In the genomic region with DNA sequence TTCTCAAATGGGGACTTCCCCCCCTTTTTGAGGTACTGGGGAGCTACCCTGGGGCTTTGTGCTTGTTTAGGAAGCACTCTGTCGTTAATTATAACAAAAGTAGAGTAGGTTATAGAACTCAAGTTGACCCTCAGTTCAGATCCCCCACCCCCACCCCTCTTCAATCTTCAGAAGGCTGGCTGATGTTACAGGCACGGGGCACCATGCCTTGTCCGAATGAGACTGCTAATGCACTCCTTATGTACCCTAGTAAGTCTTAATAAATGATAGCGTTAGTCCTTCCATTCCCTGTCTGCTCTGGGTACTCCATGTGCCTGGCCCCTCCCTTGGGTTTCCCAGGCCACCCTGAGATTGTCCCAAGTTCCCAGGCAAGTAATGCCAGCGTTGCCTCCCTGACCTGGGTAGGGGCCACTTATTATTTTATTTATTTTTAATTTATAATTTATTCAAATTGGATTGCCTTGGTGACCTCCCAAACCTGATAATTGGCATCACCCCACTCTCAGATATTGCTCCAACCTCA, we compare ENCODE assay signal across 13 mouse cellular contexts. TPM values are rescaled to one million over a fixed set of nuclear protein-coding genes. Genes with fewer than 3 reads are reported as not detected.
DNase-seq lines count a peak whose midpoint lies in the region; ATAC-seq and TF ChIP-seq lines count a peak whose summit lies in the region.
"Had no signal": no experiment of that assay in that cellular context is flagged by ENCODE, and none has a peak within 500 bp of the region (broad histone marks: within the 10 kb centered on the region; RNA-seq: fewer than 3 reads in every experiment).

No protein-coding gene starts in this region.

- no peak for DNase-seq in hindbrain, embryonic 10.5 days (ENCODE audit: low spot score)
- no peak for DNase-seq in midbrain, postnatal 0 days (ENCODE audit: low spot score)
- DNase-seq in heart, postnatal 0 days (ENCODE audit: low spot score): no peak
- no peak for DNase-seq in stomach, postnatal 0 days (ENCODE audit: low spot score)
- DNase-seq in cerebellum, postnatal 14 days: no peak
- DNase-seq: cerebellum, postnatal 36 days; thymus, postnatal 36 days had no signal

- no peak for ATAC-seq in hindbrain, embryonic 16.5 days
- ATAC-seq in midbrain, embryonic 13.5 days: 0 out of 2 replicates have a peak, but pooled peaks have one; percentile 30
- no peak for ATAC-seq in midbrain, postnatal 0 days (ENCODE audit: low FRiP score)
- no peak for ATAC-seq in heart, postnatal 0 days (ENCODE audit: insufficient read depth, low read depth)
- no peak for ATAC-seq in stomach, postnatal 0 days (ENCODE audit: low FRiP score, low TSS enrichment)
- ATAC-seq: midbrain, embryonic 15.5 days had no signal

- no peaks in the 10 kb centered on the region for H3K27me3 ChIP-seq in hindbrain, embryonic 10.5 days (ENCODE audit: insufficient read depth, poor library complexity, severe bottlenecking)
- no peaks in the 10 kb centered on the region for H3K27me3 ChIP-seq in hindbrain, embryonic 16.5 days (replicated peaks; ENCODE audit: control insufficient read depth, insufficient read depth, low read length)
- no peaks in the 10 kb centered on the region for H3K27me3 ChIP-seq in midbrain, embryonic 13.5 days
- H3K27me3 ChIP-seq in midbrain, postnatal 0 days (ENCODE audit: insufficient read depth, low read length): no peaks in the 10 kb centered on the region
- no peaks in the 10 kb centered on the region for H3K27me3 ChIP-seq in heart, postnatal 0 days (ENCODE audit: control insufficient read depth, insufficient read depth, low read length)
- H3K27me3 ChIP-seq in stomach, postnatal 0 days (ENCODE audit: control insufficient read depth, insufficient read depth, low read length): no peaks in the 10 kb centered on the region
- H3K27me3 ChIP-seq: liver, embryonic 15.5 days; midbrain, embryonic 15.5 days had no signal

- H3K4me2 ChIP-seq in hindbrain, embryonic 16.5 days (ENCODE audit: low read length): no peak overlapping the region
- no peak overlapping the region for H3K4me2 ChIP-seq in midbrain, embryonic 13.5 days (replicated peaks)
- no peak overlapping the region for H3K4me2 ChIP-seq in midbrain, postnatal 0 days (ENCODE audit: low read depth, low read length, poor library complexity, severe bottlenecking)
- no peak overlapping the region for H3K4me2 ChIP-seq in heart, postnatal 0 days (ENCODE audit: low read depth, low read length)
- no peak overlapping the region for H3K4me2 ChIP-seq in stomach, postnatal 0 days (replicated peaks; ENCODE audit: low read depth)
- H3K4me2 ChIP-seq: liver, embryonic 15.5 days; midbrain, embryonic 15.5 days had no signal

- H3K27ac ChIP-seq in hindbrain, embryonic 10.5 days: peak overlapping the region; percentile 36
- H3K27ac ChIP-seq in hindbrain, embryonic 16.5 days (ENCODE audit: low read depth, low read length): no peak overlapping the region
- no peak overlapping the region for H3K27ac ChIP-seq in midbrain, embryonic 13.5 days
- H3K27ac ChIP-seq in midbrain, postnatal 0 days (ENCODE audit: low read depth, low read length): no peak overlapping the region
- H3K27ac ChIP-seq in heart, postnatal 0 days (ENCODE audit: low read depth): peak overlapping the region; percentile 78
- H3K27ac ChIP-seq in stomach, postnatal 0 days (replicated peaks): peak overlapping the region; percentile 84
- H3K27ac ChIP-seq: hindbrain, postnatal 0 days; liver, embryonic 15.5 days; midbrain, embryonic 15.5 days had no signal

- H3K36me3 ChIP-seq in hindbrain, embryonic 10.5 days: no peaks in the 10 kb centered on the region
- no peaks in the 10 kb centered on the region for H3K36me3 ChIP-seq in hindbrain, embryonic 16.5 days (ENCODE audit: control insufficient read depth, insufficient read depth, low read length)
- H3K36me3 ChIP-seq in midbrain, embryonic 13.5 days: no peaks in the 10 kb centered on the region
- no peaks in the 10 kb centered on the region for H3K36me3 ChIP-seq in midbrain, postnatal 0 days (ENCODE audit: insufficient read depth, low read length)
- H3K36me3 ChIP-seq in heart, postnatal 0 days (replicated peaks; ENCODE audit: control insufficient read depth, insufficient read depth, low read length): no peaks in the 10 kb centered on the region
- H3K36me3 ChIP-seq in stomach, postnatal 0 days (ENCODE audit: control insufficient read depth, insufficient read depth, low read length): no peaks in the 10 kb centered on the region
- H3K36me3 ChIP-seq: liver, embryonic 15.5 days; midbrain, embryonic 15.5 days had no signal

- H3K4me1 ChIP-seq in hindbrain, embryonic 10.5 days (replicated peaks): peaks cover 27% of the 10 kb centered on the region
- no peaks in the 10 kb centered on the region; the same call in 1 of the 2 replicates for H3K4me1 ChIP-seq in hindbrain, embryonic 16.5 days (ENCODE audit: control insufficient read depth, insufficient read depth, low read depth, low read length)
- peaks cover 9% of the 10 kb centered on the region for H3K4me1 ChIP-seq in midbrain, embryonic 13.5 days (replicated peaks)
- H3K4me1 ChIP-seq in midbrain, postnatal 0 days (ENCODE audit: insufficient read depth, low read length): no peaks in the 10 kb centered on the region
- peaks cover 5% of the 10 kb centered on the region; the same call in 1 of the 2 replicates for H3K4me1 ChIP-seq in heart, postnatal 0 days (ENCODE audit: control insufficient read depth, insufficient read depth)
- no peaks in the 10 kb centered on the region for H3K4me1 ChIP-seq in stomach, postnatal 0 days (replicated peaks; ENCODE audit: control insufficient read depth, insufficient read depth)
- H3K4me1 ChIP-seq: midbrain, embryonic 15.5 days had no signal

- H3K9ac ChIP-seq in hindbrain, embryonic 16.5 days (ENCODE audit: low read depth, low read length): no peak overlapping the region
- H3K9ac ChIP-seq in midbrain, embryonic 13.5 days (replicated peaks): no peak overlapping the region
- no peak overlapping the region for H3K9ac ChIP-seq in midbrain, postnatal 0 days (replicated peaks; ENCODE audit: low read length, poor library complexity, severe bottlenecking)
- no peak overlapping the region for H3K9ac ChIP-seq in heart, postnatal 0 days (replicated peaks; ENCODE audit: low read depth, low read length)
- no peak overlapping the region for H3K9ac ChIP-seq in stomach, postnatal 0 days (ENCODE audit: low read length)
- H3K9ac ChIP-seq: liver, embryonic 15.5 days; midbrain, embryonic 15.5 days had no signal

- 53% methylated on average over 5 of the region's 5 CpGs for WGBS in hindbrain, embryonic 10.5 days
- WGBS in hindbrain, embryonic 16.5 days: 55% methylated on average over 5 of the region's 5 CpGs
- WGBS in midbrain, embryonic 13.5 days: 63% methylated on average over 5 of the region's 5 CpGs
- whole genome bisulfite sequencing in midbrain, postnatal 0 days: 61% methylated on average over 5 of the region's 5 CpGs
- 46% methylated on average over 5 of the region's 5 CpGs for WGBS in heart, postnatal 0 days
- 27% methylated on average over 5 of the region's 5 CpGs for WGBS in stomach, postnatal 0 days

- H3K9me3 ChIP-seq in hindbrain, embryonic 10.5 days: no peaks in the 10 kb centered on the region
- no peaks in the 10 kb centered on the region for H3K9me3 ChIP-seq in hindbrain, embryonic 16.5 days (ENCODE audit: control insufficient read depth, low read length)
- H3K9me3 ChIP-seq in midbrain, embryonic 13.5 days: no peaks in the 10 kb centered on the region
- no peaks in the 10 kb centered on the region for H3K9me3 ChIP-seq in midbrain, postnatal 0 days (ENCODE audit: low read length)
- no peaks in the 10 kb centered on the region for H3K9me3 ChIP-seq in heart, postnatal 0 days (replicated peaks; ENCODE audit: control insufficient read depth, low read length)
- H3K9me3 ChIP-seq in stomach, postnatal 0 days (ENCODE audit: control insufficient read depth, low read length): no peaks in the 10 kb centered on the region
- H3K9me3 ChIP-seq: liver, embryonic 15.5 days; midbrain, embryonic 15.5 days had no signal

- no peak overlapping the region for H3K4me3 ChIP-seq in hindbrain, embryonic 10.5 days
- no peak overlapping the region for H3K4me3 ChIP-seq in hindbrain, embryonic 16.5 days (ENCODE audit: low read length)
- no peak overlapping the region for H3K4me3 ChIP-seq in midbrain, embryonic 13.5 days (replicated peaks)
- H3K4me3 ChIP-seq in midbrain, postnatal 0 days (ENCODE audit: low read depth, low read length): no peak overlapping the region
- H3K4me3 ChIP-seq in heart, postnatal 0 days (ENCODE audit: low read depth, low read length): no peak overlapping the region
- H3K4me3 ChIP-seq in stomach, postnatal 0 days (ENCODE audit: low read depth, low read length): no peak overlapping the region
- H3K4me3 ChIP-seq: liver, embryonic 15.5 days; midbrain, embryonic 15.5 days had no signal

- TF ChIP-seq CTCF in midbrain, postnatal 0 days (IDR thresholded peaks at IDR 0.05): no peak
- TF ChIP-seq CTCF in heart, postnatal 0 days (IDR thresholded peaks at IDR 0.05; ENCODE audit: low read depth): no peak
- TF ChIP-seq CTCF in stomach, postnatal 0 days (IDR thresholded peaks at IDR 0.05; ENCODE audit: low read depth): no peak

- TF ChIP-seq EP300 in heart, postnatal 0 days (IDR thresholded peaks at IDR 0.05; ENCODE audit: low read depth): no peak
- TF ChIP-seq EP300 in stomach, postnatal 0 days (optimal IDR thresholded peaks at IDR 0.05): no peak

RNA-seq across cellular contexts. Expression of a gene that starts 46.3 kb away (rescaled TPM):
- polyA plus RNA-seq in hindbrain, embryonic 10.5 days (2016; fragmentation: Nextera tagmentation; extraction: Ambion mirVana): 0.47 and 0.86 TPM in 2 replicates
- 0.07 TPM in 1 of 2 replicates, not detected in the other for polyA plus RNA-seq in hindbrain, embryonic 16.5 days (2015; fragmentation: Nextera tagmentation; extraction: Ambion mirVana)
- 0.06 TPM in 1 of 2 replicates, not detected in the other for polyA plus RNA-seq in midbrain, embryonic 13.5 days (2015; fragmentation: Nextera tagmentation; extraction: Ambion mirVana)
- 0.14 and 0.16 TPM in 2 replicates for total RNA-seq in midbrain, postnatal 0 days (2014; rRNA removed)
- polyA plus RNA-seq in midbrain, postnatal 0 days (2015; fragmentation: Nextera tagmentation; extraction: Ambion mirVana): 0.06 TPM in 1 of 2 replicates, not detected in the other
- total RNA-seq in heart, postnatal 0 days (2014; rRNA removed; ENCODE audit: low replicate concordance): not detected in 2 replicates
- polyA plus RNA-seq in heart, postnatal 0 days (2015; fragmentation: Nextera tagmentation; extraction: Ambion mirVana): not detected in 2 replicates
- 1.7 and 2.1 TPM in 2 replicates for polyA plus RNA-seq in stomach, postnatal 0 days (2015; fragmentation: Nextera tagmentation; extraction: Ambion mirVana)
- polyA plus RNA-seq: spleen, adult 2 months had no signal

Comparison
In these comparisons a context has a peak if more than half of its experiments do, and no peak if none do; other contexts are left out.
1. H3K27ac ChIP-seq: peak in hindbrain, embryonic 10.5 days (single experiment), heart, postnatal 0 days (single experiment) and stomach, postnatal 0 days (single experiment); none in hindbrain, embryonic 16.5 days (single experiment), midbrain, embryonic 13.5 days (single experiment) and midbrain, postnatal 0 days (single experiment).